Mouse (Mus musculus) NIH3T3 (cell line): ENCODE data around the gene Obox6.

Experiments used
- DNase-seq: peaks from one replicate; pipeline ENCODE4 v3.0.0-alpha.2; 2012; ENCODE audit warnings: low read depth

Gene Obox6

GRCm38 (mm10) chr7:15839578-15839977 is at the start of gene Obox6:
TSS of gene Obox6 (minus strand) at chr7:15839678.
- no peak for DNase-seq

GRCm38 (mm10) chr7:15884127-15884526 is 44.6 kb upstream of the Obox6 start:
- DNase-seq = no peak

- DNase-seq = no peak
These were observed 42.8 kb upstream of the Obox6 start, which contains the start of gene Crxos for GRCm38 (mm10) chr7:15882317-15882716. TSS of gene Crxos (plus strand) at chr7:15882617.

- DNase-seq = no peak
These were observed 42.4 kb upstream of the Obox6 start for GRCm38 (mm10) chr7:15881831-15882230.

DNA sequence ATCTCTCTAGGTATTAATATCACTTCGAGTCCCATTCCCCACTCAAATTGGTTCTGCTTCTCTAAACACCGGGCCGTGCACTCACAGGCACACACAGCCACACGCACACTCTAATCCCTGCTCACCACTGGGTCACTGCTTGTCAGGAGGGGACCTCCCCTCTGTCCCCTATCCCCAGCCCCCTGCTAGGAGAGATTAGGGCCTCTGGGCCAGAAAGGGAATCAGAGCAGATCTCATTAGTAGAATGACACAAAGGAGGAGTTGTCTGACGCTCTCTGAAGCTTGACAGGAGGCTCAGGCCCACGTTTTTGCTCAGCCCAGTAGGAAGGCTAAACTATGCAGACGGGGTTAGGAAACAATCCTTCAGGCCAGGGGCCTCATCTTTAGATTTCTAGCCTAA is 41.9 kb upstream of the Obox6 start:
- DNase-seq = no peak

- no peak for DNase-seq
These were observed 40.3 kb upstream of the Obox6 start, which contains the start of gene Crx for GRCm38 (mm10) chr7:15879756-15880155. TSS of gene Crx (minus strand) at chr7:15879968.

- no peak for DNase-seq
These were observed 24.6 kb upstream of the Obox6 start for GRCm38 (mm10) chr7:15864104-15864503.

- peak; percentile 66 for DNase-seq
These were observed 20.2 kb upstream of the Obox6 start for GRCm38 (mm10) chr7:15859657-15860056.
